Mouse (Mus musculus) testis, adult 2 months (tissue): ENCODE measurements around the gene Msl1.

Experiments
- CTCF ChIP-seq: fragments of 200-500 bp; IDR thresholded peaks from 2 replicates; pipeline ENCODE4 v1.5.1; 2012; ENCODE audit warnings: low read depth, mild to moderate bottlenecking, inconsistent platforms, low read length, moderate library complexity; ENCODE audit not compliant: control insufficient read depth, insufficient read depth, insufficient replicate concordance
- POLR2A ChIP-seq: fragments of 200-500 bp; IDR thresholded peaks from 2 replicates; pipeline ENCODE4 v1.6.1; 2012; ENCODE audit warnings: low read depth, mild to moderate bottlenecking, inconsistent platforms, low read length, moderate library complexity; ENCODE audit not compliant: control insufficient read depth

DNA sequence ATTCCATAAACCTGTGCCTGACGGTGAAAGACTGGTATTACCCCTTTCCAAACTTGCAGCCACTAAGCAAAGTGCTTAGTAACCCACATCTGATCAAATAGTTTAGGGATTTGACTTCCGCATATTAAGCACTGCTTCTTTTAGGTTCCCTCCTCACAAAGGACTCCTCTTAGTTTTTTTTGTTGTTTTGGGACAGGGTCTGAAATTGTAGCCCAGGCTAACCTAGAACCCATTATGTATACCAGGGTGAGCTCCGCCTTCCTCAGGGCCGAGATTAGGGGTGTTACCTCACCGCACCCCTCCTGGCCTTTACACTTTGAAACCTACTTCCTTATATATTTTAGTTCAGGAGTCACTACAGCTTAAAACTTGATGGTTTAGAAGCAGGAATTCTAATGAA lies 5.5 kb upstream of the Msl1 start:
- TF ChIP-seq POLR2A (no peak), CTCF (no peak)
